Mouse (Mus musculus) hindbrain, embryonic 14.5 days (tissue): ENCODE measurements at regions not wholly inside any gene's neighbourhood (a gene's known extent, or its start where the extent isn't known, plus 50 kb on each side); places are given as distances from the start of the nearest gene placed in this dataset.

ENCODE experiments used
- ATAC-seq: fragments of 200-750 bp; cut with Nextera tagmentation; 2 replicates; pipeline ENCODE4 v1.8.0; 2017; ENCODE audit warnings: moderate number of reproducible peaks, mild to moderate bottlenecking, moderate TSS enrichment, moderate library complexity; ENCODE audit not compliant: low FRiP score
- DNase-seq: peaks from one replicate; pipeline ENCODE4 v3.0.0-alpha.2; 2015; ENCODE audit warnings: low spot score
- H3K27ac ChIP-seq: fragments of 300-500 bp; sonication (generic); 2 replicates; pipeline ENCODE4 v1.5.1; 2014; ENCODE audit warnings: mild to moderate bottlenecking, moderate library complexity
- H3K27me3 ChIP-seq: fragments of 300-500 bp; sonication (generic); 2 replicates; pipeline ENCODE4 v1.6.1; 2014; ENCODE audit warnings: mild to moderate bottlenecking, low read length, mixed read lengths; ENCODE audit not compliant: control insufficient read depth, insufficient read depth
- H3K36me3 ChIP-seq: fragments of 300-500 bp; sonication (generic); replicated peaks from 2 replicates; pipeline ENCODE4 v1.6.1; 2014; ENCODE audit not compliant: control insufficient read depth, insufficient read depth
- H3K4me1 ChIP-seq: fragments of 300-500 bp; sonication (generic); replicated peaks from 2 replicates; pipeline ENCODE4 v1.6.1; 2014; ENCODE audit warnings: antibody characterized with exemption, low read length, mixed read lengths; ENCODE audit not compliant: control insufficient read depth, insufficient read depth
- H3K4me2 ChIP-seq: fragments of 300-500 bp; sonication (generic); replicated peaks from 2 replicates; pipeline ENCODE4 v1.6.1; 2014; ENCODE audit warnings: mild to moderate bottlenecking, moderate library complexity
- H3K4me3 ChIP-seq: fragments of 300-500 bp; sonication (generic); replicated peaks from 2 replicates; pipeline ENCODE4 v1.5.1; 2014; ENCODE audit warnings: mild to moderate bottlenecking, low read length
- H3K9ac ChIP-seq: fragments of 300-500 bp; sonication (generic); 2 replicates; pipeline ENCODE4 v1.6.1; 2014
- H3K9me3 ChIP-seq: fragments of 300-500 bp; sonication (generic); 2 replicates; pipeline ENCODE4 v1.6.1; 2016; ENCODE audit warnings: low read length; ENCODE audit not compliant: control insufficient read depth
- WGBS: fragments of 180-500 bp; shearing (Covaris S2); extraction: QIAGEN DNeasy Blood & Tissue Kit; methylation state at CpG from one replicate; pipeline ENCODE4 v1.1.7; 2014; 5-methylcytosine and 5-hydroxymethylcytosine counted together

DNA sequence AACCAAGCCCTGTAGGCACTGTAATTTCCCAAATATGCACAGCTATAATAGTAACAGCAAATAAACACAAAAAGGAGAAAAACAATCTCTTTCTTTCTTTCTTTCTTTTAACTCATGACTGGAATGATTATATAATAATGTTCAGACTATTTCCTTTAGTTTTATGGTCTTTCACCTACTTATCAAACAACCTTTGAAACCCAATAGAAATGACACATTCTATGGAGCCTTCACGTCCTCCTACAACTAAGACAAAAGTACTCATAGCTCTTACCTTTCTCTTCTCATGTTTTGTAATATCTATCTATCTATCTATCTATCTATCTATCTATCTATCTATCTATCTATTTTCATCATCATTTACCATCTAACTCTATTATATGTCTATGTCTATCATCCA is 739.5 kb downstream of the 4930447A16Rik start:
- Histone ChIP-seq H3K9ac (no peak overlapping the region), H3K27ac (no peak overlapping the region), H3K27me3 (no peaks in the 10 kb centered on the region), H3K9me3 (no peaks in the 10 kb centered on the region), H3K4me1 (0 out of 2 replicates have a peak, but pooled peaks cover 6% of the 10 kb centered on the region), H3K4me3 (no peak overlapping the region), H3K4me2 (no peak overlapping the region), H3K36me3 (no peaks in the 10 kb centered on the region)
- ATAC-seq, result no peak
- WGBS, result 97% methylated on average over 1 of the region's 1 CpGs
- no peak for DNase-seq

DNA sequence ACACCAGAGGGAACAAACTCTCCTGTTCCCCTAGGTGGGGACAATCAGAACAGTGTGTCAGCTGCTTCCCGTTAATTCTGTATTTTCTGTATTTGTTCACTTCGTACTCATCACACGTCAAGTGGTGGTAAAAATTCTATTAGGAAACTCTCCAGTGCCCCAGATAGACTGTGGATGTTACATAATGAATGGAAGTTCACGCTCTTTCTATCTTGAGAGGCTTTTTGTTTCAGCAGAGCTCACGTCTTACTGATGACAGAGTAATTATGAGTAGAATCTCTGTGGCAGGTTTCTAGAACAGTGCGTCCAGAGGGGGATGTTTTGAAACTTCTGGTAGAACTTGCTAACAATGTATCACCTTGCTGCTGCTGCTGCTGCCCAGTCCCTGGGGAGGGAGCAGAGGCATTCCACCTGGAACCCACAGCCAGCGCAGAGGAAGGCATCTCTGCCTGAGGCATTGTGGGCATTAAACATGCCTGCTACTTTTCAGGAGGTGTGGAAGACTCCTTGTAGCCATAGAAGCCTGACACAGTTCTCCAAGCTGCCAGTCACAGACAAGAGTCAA is 740.6 kb downstream of the 4930447A16Rik start:
- ATAC-seq, result no peak
- no peak for DNase-seq
- 75% methylated on average over 7 of the region's 7 CpGs for WGBS
- no peaks in the 10 kb centered on the region for H3K27me3 ChIP-seq
- H3K4me1 ChIP-seq, result 0 out of 2 replicates have a peak, but pooled peaks cover 6% of the 10 kb centered on the region
- H3K4me2 ChIP-seq, result no peak overlapping the region
- H3K36me3 ChIP-seq, result no peaks in the 10 kb centered on the region
- no peak overlapping the region for H3K9ac ChIP-seq
- no peak overlapping the region for H3K27ac ChIP-seq
- H3K9me3 ChIP-seq, result no peaks in the 10 kb centered on the region
- H3K4me3 ChIP-seq, result no peak overlapping the region

DNA sequence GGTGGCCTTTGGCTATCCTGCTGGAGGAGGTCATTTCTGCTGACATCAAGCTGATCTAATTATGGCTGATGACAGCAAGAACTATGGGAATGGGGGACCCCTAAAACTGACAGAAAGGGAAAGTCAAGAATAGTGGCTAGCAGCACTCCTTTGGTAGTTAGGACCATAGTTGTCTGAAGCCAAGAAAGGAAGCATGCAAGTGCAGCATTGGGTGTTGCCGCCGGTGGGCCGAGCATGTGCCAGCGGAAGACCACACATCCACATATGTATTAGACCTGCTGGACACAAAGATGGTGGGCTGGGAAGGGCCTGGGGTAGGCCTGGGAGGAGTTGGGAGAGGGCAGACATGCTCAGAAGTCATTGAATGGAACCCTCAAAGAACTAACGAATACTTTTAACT is 741.1 kb downstream of the 4930447A16Rik start:
- ATAC-seq, result no peak
- Histone ChIP-seq H3K27ac (no peak overlapping the region), H3K36me3 (no peaks in the 10 kb centered on the region), H3K4me2 (no peak overlapping the region), H3K27me3 (no peaks in the 10 kb centered on the region), H3K4me1 (0 out of 2 replicates have a peak, but pooled peaks cover 6% of the 10 kb centered on the region), H3K9ac (no peak overlapping the region), H3K4me3 (no peak overlapping the region), H3K9me3 (no peaks in the 10 kb centered on the region)
- no peak for DNase-seq
- 91% methylated on average over 5 of the region's 5 CpGs for WGBS

DNA sequence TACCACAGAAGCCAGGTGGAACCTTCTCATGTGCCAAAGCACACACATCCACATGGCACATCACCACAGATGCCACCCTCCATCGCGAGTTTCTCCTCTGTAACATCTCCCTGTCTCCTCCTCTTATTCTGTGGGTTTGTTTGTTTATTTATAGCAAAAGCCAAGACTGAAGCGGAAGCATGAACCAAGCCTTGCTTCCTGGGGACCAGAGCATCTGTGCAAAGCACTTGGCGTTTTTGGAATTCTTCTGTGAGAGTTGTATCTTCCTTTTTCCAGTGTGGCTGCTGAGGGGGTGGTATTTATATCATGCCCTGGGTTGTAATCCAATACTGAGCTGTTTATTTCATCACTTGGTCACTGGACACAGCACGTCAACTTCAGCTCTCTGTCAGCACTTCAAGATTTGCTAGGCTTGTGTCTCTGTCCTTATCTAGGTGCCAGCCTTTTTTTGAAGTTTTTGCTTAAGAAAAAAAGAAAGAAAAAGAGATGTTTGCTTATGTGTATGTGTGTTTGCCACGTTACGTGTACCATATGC is 742.3 kb downstream of the 4930447A16Rik start:
- DNase-seq (no peak), ATAC-seq (no peak)
- H3K9ac ChIP-seq, result no peak overlapping the region
- H3K27me3 ChIP-seq, result no peaks in the 10 kb centered on the region
- H3K4me1 ChIP-seq, result 0 out of 2 replicates have a peak, but pooled peaks cover 6% of the 10 kb centered on the region
- no peak overlapping the region for H3K4me2 ChIP-seq
- H3K36me3 ChIP-seq, result no peaks in the 10 kb centered on the region
- no peaks in the 10 kb centered on the region for H3K9me3 ChIP-seq
- WGBS, result 82% methylated on average over 7 of the region's 7 CpGs
- H3K27ac ChIP-seq, result no peak overlapping the region
- H3K4me3 ChIP-seq, result no peak overlapping the region

DNA sequence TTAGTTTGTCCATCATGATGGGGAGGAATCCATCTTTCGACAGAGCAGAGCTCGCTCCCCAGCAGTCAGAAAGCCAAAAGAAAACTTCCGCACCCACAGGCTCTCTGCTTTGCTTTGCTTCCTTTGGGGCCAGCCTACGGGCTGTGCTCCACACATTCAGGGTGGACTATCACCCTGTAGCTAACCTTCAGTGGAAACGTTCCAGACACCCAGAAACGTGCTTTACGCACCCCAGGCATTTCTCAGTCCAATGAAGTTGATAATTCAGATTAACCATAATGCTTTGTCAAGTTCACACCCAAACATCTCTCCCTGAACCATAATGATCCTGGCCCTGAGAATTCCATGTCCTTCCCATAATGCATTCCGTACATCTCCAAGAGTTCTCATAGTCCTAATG is 743.8 kb downstream of the 4930447A16Rik start:
- H3K27me3 ChIP-seq, result no peaks in the 10 kb centered on the region
- no peak for DNase-seq
- no peak overlapping the region for H3K27ac ChIP-seq
- no peak for ATAC-seq
- H3K9me3 ChIP-seq, result no peaks in the 10 kb centered on the region
- no peak overlapping the region for H3K9ac ChIP-seq
- no peaks in the 10 kb centered on the region for H3K36me3 ChIP-seq
- WGBS, result 91% methylated on average over 8 of the region's 8 CpGs
- H3K4me3 ChIP-seq, result no peak overlapping the region
- H3K4me1 ChIP-seq, result no peaks in the 10 kb centered on the region
- H3K4me2 ChIP-seq, result no peak overlapping the region
